Mouse (Mus musculus): ENCODE measurements around the gene Mup22.
"Not testable (repeated sequence)": the region's sequence is repeated elsewhere in the genome, so short reads cannot be mapped to it uniquely, and the experiment has no call there.

Mup22 gene

DNA sequence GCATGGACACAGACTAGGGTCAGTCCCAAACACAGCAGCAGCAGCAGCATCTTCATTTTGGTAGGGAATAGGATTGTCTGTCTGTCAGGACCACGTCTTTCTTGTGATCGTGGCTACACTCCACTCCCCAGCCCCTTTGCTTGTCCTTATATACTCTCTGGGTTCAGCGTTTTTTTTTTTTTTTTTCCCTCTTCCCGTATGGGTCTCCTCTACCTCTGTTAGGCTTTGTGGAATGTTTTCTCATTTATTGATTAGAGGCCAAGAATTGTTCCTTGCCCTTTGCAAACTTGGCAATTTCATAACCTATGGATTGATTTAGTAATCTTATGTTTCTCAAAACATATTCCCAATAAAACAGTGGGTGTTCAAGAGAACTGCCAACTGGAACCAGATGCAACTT lies at the start of gene Mup22:
Gene Mup22, minus strand, starts transcription at position 101 of the 400 bp plus-strand sequence.
- in situ Hi-C loops (cut with MboI) = not testable (repeated sequence)

DNA sequence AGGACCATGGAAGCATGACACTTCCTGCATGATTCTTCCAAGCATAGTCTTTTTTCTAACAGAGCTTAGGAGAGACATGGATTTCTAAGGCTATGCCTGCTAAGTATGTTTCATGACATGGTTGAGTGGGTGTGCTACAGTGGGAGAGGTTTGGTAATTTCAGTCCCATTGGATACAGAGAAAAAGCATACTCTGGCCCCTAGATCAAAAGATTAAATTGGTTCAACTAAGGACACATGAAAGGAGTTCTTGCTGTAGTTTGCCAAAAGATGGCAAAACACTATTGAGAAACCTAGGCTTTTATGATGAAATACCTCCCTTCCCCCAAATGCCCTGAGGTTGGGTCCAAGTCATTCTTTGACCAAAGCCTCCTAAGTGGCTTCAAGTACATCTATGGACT lies 19.6 kb upstream of the Mup22 start:
- in situ Hi-C loops (cut with MboI) = not testable (repeated sequence)

Measured in mature B cell (primary cell).